Mouse (Mus musculus): ENCODE results near the gene Ube2j2. TPM values are rescaled to one million over a fixed set of nuclear protein-coding genes. Genes with fewer than 3 reads are reported as not detected.

The Ube2j2 gene
- total and polyA plus RNA-seq, 2 experiments from 2014 or later: 80.3 to 138 TPM

DNA sequence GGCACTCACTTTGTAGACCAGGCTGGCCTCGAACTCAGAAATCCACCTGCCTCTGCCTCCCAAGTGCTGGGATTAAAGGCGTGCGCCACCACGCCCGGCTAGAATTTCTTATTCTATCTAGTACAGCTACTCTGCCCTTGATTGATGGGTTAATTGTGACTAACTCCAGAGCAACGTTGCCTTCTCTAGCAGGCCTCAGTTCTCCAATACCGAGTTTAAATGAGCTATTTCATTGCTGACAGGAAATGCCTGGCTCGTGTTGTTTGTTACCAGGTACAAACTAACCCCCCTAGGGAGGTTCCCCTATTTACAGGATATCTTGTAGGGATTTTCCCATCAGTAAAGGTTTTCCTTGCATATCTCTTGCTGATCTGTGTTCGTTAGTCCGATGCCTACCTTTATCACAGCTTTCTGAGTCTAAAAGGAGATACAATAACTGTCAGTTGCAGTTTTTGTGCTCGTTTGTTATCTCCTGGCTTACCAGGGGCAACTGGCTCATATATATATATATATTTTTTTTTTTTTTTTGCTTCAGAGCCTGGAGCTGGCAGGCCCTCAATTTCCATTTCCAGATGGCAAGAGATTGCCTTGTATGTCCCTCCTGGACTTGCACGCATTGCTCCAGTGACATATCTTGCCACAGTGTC, 37.9 kb downstream of the Ube2j2 start:
- H3K4me2 ChIP-seq (ENCODE audit: low read depth): no peak overlapping the region
- no peak overlapping the region for H3K27ac ChIP-seq (ENCODE audit: low read depth, low read length)
- ATAC-seq: no peak
- no peaks in the 10 kb centered on the region for H3K4me1 ChIP-seq (ENCODE audit: insufficient read depth)
- no peak overlapping the region for H3K9ac ChIP-seq
- no peaks in the 10 kb centered on the region for H3K36me3 ChIP-seq (ENCODE audit: insufficient read depth)
- DNase-seq: no peak
- 76% methylated on average over 12 of the region's 12 CpGs for WGBS
- no peaks in the 10 kb centered on the region for H3K9me3 ChIP-seq (ENCODE audit: low read length)
- no peak overlapping the region for H3K4me3 ChIP-seq (ENCODE audit: low read depth, low read length)
- H3K27me3 ChIP-seq (ENCODE audit: insufficient read depth, low read length): no peaks in the 10 kb centered on the region
- no peak for TF ChIP-seq CTCF (IDR thresholded peaks at IDR 0.05; ENCODE audit: low read depth)

GRCm38 (mm10) chr4:155983788-155984187, 40.2 kb downstream of the Ube2j2 start:
- no peak for DNase-seq
- Histone ChIP-seq H3K4me2 (ENCODE audit: low read depth) (no peak overlapping the region), H3K27ac (ENCODE audit: low read depth, low read length) (no peak overlapping the region), H3K4me3 (ENCODE audit: low read depth, low read length) (no peak overlapping the region), H3K4me1 (ENCODE audit: insufficient read depth) (no peaks in the 10 kb centered on the region), H3K27me3 (ENCODE audit: insufficient read depth, low read length) (no peaks in the 10 kb centered on the region), H3K9me3 (ENCODE audit: low read length) (no peaks in the 10 kb centered on the region), H3K9ac (no peak overlapping the region), H3K36me3 (ENCODE audit: insufficient read depth) (no peaks in the 10 kb centered on the region)
- TF ChIP-seq CTCF (IDR thresholded peaks at IDR 0.05; ENCODE audit: low read depth): no peak
- no peak for ATAC-seq
- 8% methylated on average over 2 of the region's 2 CpGs for WGBS

DNA sequence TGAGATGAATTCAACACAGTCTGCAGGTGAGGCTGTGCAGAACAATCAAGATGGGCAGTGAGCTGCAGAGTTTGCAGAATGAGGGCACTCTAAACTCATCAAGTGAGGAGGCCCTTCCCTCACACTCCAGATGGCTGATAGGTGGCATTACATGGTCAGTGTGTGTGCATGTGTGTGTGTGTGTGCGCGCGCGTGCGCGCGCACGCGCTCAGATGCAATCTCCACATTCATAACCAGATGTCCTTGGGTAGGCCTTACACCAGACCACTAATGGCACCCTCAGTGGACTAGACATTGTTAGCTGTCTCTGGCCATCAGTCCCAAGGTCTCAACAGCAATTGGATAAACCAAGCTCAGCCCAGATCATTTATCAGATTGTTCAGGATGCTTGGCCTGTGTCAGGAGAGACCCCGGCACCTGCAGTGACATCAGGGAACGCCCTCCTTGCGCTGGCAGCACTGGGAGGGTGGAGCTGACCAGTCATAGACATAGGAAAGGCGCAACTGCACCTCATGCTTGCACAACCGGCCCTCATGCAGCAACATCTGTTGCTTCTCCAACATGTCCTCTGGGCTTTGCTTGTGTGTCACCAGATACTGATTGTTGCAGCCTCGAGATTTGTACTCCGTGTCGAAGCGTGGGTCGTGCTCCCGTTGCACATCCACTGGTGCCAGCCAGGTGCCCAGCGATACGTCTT, 47.7 kb downstream of the Ube2j2 start:
- ATAC-seq: no peak
- no peak for DNase-seq
- WGBS: 89% methylated on average over 22 of the region's 22 CpGs
- H3K27ac ChIP-seq (ENCODE audit: low read depth, low read length): peak overlapping the region; percentile 95
- peak overlapping the region; percentile 67 for H3K4me3 ChIP-seq (ENCODE audit: low read depth, low read length)
- no peak for TF ChIP-seq CTCF (IDR thresholded peaks at IDR 0.05; ENCODE audit: low read depth)
- no peaks in the 10 kb centered on the region for H3K27me3 ChIP-seq (ENCODE audit: insufficient read depth, low read length)
- no peaks in the 10 kb centered on the region for H3K9me3 ChIP-seq (ENCODE audit: low read length)
- peaks cover 18% of the 10 kb centered on the region for H3K4me1 ChIP-seq (ENCODE audit: insufficient read depth)
- peak overlapping the region; percentile 60 for H3K9ac ChIP-seq
- peak overlapping the region; percentile 98 for H3K4me2 ChIP-seq (ENCODE audit: low read depth)
- peaks cover 3% of the 10 kb centered on the region; the same call in 1 of the 2 replicates for H3K36me3 ChIP-seq (ENCODE audit: insufficient read depth)

- ATAC-seq (peak; percentile 2; the same call in 1 of the 2 replicates), DNase-seq (no peak)
- H3K9ac ChIP-seq: peak overlapping the region; percentile 60
- no peak for TF ChIP-seq CTCF (IDR thresholded peaks at IDR 0.05; ENCODE audit: low read depth)
- peak overlapping the region; percentile 95 for H3K27ac ChIP-seq (ENCODE audit: low read depth, low read length)
- peak overlapping the region; percentile 98 for H3K4me2 ChIP-seq (ENCODE audit: low read depth)
- 32% methylated on average over 37 of the region's 37 CpGs for WGBS
- peak overlapping the region; percentile 67 for H3K4me3 ChIP-seq (ENCODE audit: low read depth, low read length)
- H3K4me1 ChIP-seq (ENCODE audit: insufficient read depth): peaks cover 18% of the 10 kb centered on the region
- H3K36me3 ChIP-seq (ENCODE audit: insufficient read depth): peaks cover 8% of the 10 kb centered on the region
- no peaks in the 10 kb centered on the region for H3K27me3 ChIP-seq (ENCODE audit: insufficient read depth, low read length)
- H3K9me3 ChIP-seq (ENCODE audit: low read length): no peaks in the 10 kb centered on the region
These were observed 48.2 kb downstream of the Ube2j2 start for GRCm38 (mm10) chr4:155991908-155992230.

DNA sequence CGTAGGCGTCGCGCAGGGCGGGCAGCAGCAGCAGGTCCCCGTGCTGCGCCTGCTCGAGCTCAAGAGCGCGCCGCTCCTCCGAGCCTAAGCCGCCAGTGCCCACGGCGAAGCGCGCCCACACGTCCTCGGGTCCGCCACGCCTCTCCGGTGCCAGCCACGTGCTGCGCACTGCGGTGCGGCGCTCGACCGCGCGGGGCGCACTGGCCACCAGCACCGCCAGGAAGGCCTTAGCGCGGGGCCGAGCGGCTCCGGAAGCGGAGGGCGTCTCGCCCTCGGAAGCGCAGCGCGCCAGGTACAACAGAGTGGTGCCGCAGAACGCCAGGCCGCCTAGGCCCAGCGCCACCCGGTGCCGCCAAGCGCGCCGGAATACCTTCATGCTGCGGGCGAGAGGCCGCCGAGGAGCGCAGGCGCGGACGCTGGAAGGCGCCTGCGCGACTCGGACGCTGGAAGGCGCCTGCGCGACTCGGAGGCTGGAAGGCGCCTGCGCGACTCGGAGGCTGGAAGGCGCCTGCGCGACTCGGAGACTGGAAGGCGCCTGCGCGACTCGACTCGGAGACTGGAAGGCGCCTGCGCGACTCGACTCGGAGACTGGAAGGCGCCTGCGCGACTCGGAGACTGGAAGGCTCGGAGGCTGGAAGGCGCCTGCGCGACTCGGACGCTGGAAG, 48.7 kb downstream of the Ube2j2 start, which contains the start of the genes B3galt6 and Sdf4:
TSS of gene B3galt6 (minus strand) at position 409 of the 665 bp plus-strand sequence.
TSS of gene Sdf4 (plus strand) at position 632 of the 665 bp plus-strand sequence.
- peak within 1 kb of the TSS; percentile 98 for H3K4me2 ChIP-seq (ENCODE audit: low read depth)
- H3K4me3 ChIP-seq (ENCODE audit: low read depth, low read length): peak within 1 kb of the TSS; percentile 85
- peak; percentile 91 for TF ChIP-seq CTCF (IDR thresholded peaks at IDR 0.05; ENCODE audit: low read depth)
- no peaks in the 10 kb centered on the region for H3K9me3 ChIP-seq (ENCODE audit: low read length)
- ATAC-seq (peak; percentile 92), DNase-seq (peak; percentile 95)
- H3K36me3 ChIP-seq (ENCODE audit: insufficient read depth): peaks cover 12% of the 10 kb centered on the region
- H3K9ac ChIP-seq: peak within 1 kb of the TSS; percentile 79
- H3K27ac ChIP-seq (ENCODE audit: low read depth, low read length): peak within 1 kb of the TSS; percentile 95
- 2% methylated on average over 92 of the region's 99 CpGs for WGBS
- peaks cover 18% of the 10 kb centered on the region for H3K4me1 ChIP-seq (ENCODE audit: insufficient read depth)
- H3K27me3 ChIP-seq (ENCODE audit: insufficient read depth, low read length): no peaks in the 10 kb centered on the region

DNA sequence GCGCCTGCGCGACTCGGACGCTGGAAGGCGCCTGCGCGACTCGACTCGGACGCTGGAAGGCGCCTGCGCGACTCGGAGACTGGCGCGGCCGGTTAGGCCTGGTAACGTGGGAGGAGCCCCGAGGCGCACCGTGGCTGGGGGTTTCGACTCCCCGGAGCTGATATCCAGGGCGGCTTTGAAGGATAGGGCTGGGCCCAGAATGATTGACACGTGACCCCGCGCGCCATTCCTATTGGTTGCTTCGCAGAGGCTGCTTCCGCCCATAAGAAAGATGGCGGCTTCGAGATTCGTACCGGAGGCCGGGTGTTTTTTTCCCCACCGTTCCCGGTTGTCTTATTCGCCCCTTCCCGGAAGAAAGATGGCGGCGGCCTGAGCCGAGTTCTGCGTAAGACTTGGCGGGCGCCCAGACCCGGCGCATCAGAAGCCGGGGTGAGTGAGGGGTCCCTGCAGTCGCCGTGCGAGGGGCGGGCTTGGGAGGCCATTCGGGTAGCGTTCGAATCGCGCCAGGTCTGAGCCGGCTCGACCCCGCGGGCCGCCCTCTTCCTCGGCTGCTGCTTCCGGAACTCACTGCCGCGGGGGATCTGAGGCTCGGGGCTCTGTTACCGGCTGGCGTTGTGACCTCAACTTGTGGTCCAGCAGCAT, 49.4 kb downstream of the Ube2j2 start:
- peak overlapping the region; percentile 64 for H3K4me2 ChIP-seq (ENCODE audit: low read depth)
- DNase-seq (peak; percentile 98), ATAC-seq (peak; percentile 84)
- peaks cover 19% of the 10 kb centered on the region for H3K36me3 ChIP-seq (ENCODE audit: insufficient read depth)
- peaks cover 18% of the 10 kb centered on the region for H3K4me1 ChIP-seq (ENCODE audit: insufficient read depth)
- H3K27ac ChIP-seq (ENCODE audit: low read depth, low read length): peak overlapping the region; percentile 89
- H3K9ac ChIP-seq: peak overlapping the region; percentile 79
- no peak for TF ChIP-seq CTCF (IDR thresholded peaks at IDR 0.05; ENCODE audit: low read depth)
- H3K27me3 ChIP-seq (ENCODE audit: insufficient read depth, low read length): no peaks in the 10 kb centered on the region
- WGBS: 1% methylated on average over 70 of the region's 70 CpGs
- no peaks in the 10 kb centered on the region for H3K9me3 ChIP-seq (ENCODE audit: low read length)
- peak overlapping the region; percentile 85 for H3K4me3 ChIP-seq (ENCODE audit: low read depth, low read length)

Data from forebrain, postnatal 0 days (tissue).